Mouse (Mus musculus): Measurements from ENCODE around the gene Zkscan14. TPM values are rescaled to one million over a fixed set of nuclear protein-coding genes. Genes with fewer than 3 reads are reported as not detected.

Zkscan14 gene
- polyA plus RNA-seq, 1 experiment from 2014 or later: 8.5 TPM

Other genes starting within 250 kb of the Zkscan14 start
- 12.1 and 16.7 TPM in 2 replicates for gene Smurf1, start 236.0 kb downstream of the Zkscan14 start, polyA plus RNA-seq (2014; fragmentation: Nextera tagmentation; extraction: Ambion mirVana)
- not detected in 2 replicates for gene Gm4871, start 169.1 kb downstream of the Zkscan14 start, polyA plus RNA-seq (2014; fragmentation: Nextera tagmentation; extraction: Ambion mirVana)
- not detected in 2 replicates for gene 1700018F24Rik, start 158.9 kb downstream of the Zkscan14 start, polyA plus RNA-seq (2014; fragmentation: Nextera tagmentation; extraction: Ambion mirVana)
- 157 and 161 TPM in 2 replicates for gene Arpc1a, start 118.0 kb downstream of the Zkscan14 start, polyA plus RNA-seq (2014; fragmentation: Nextera tagmentation; extraction: Ambion mirVana)
- gene Kpna7, start 117.8 kb downstream of the Zkscan14 start, polyA plus RNA-seq (2014; fragmentation: Nextera tagmentation; extraction: Ambion mirVana): not detected in 2 replicates
- 55.5 and 65.0 TPM in 2 replicates for gene Arpc1b, start 87.7 kb downstream of the Zkscan14 start, polyA plus RNA-seq (2014; fragmentation: Nextera tagmentation; extraction: Ambion mirVana)
- 113 and 121 TPM in 2 replicates for gene Pdap1, start 61.6 kb downstream of the Zkscan14 start, polyA plus RNA-seq (2014; fragmentation: Nextera tagmentation; extraction: Ambion mirVana)
- 281 and 299 TPM in 2 replicates for gene Bud31, start 61.5 kb downstream of the Zkscan14 start, polyA plus RNA-seq (2014; fragmentation: Nextera tagmentation; extraction: Ambion mirVana)
- 13.3 and 14.8 TPM in 2 replicates for gene Ptcd1, start 34.8 kb downstream of the Zkscan14 start, polyA plus RNA-seq (2014; fragmentation: Nextera tagmentation; extraction: Ambion mirVana)
- 31.8 and 32.1 TPM in 2 replicates for gene Cpsf4, start 34.7 kb downstream of the Zkscan14 start, polyA plus RNA-seq (2014; fragmentation: Nextera tagmentation; extraction: Ambion mirVana)
- 493 and 500 TPM in 2 replicates for gene Atp5j2, start 9.8 kb downstream of the Zkscan14 start, polyA plus RNA-seq (2014; fragmentation: Nextera tagmentation; extraction: Ambion mirVana)
- 20.4 and 21.0 TPM in 2 replicates for gene Zkscan5, start 2.7 kb upstream of the Zkscan14 start, polyA plus RNA-seq (2014; fragmentation: Nextera tagmentation; extraction: Ambion mirVana)
- 41.5 and 45.0 TPM in 2 replicates for gene Zfp655, start 29.8 kb upstream of the Zkscan14 start, polyA plus RNA-seq (2014; fragmentation: Nextera tagmentation; extraction: Ambion mirVana)
- 0.42 and 0.70 TPM in 2 replicates for gene Zscan25, start 78.6 kb upstream of the Zkscan14 start, polyA plus RNA-seq (2014; fragmentation: Nextera tagmentation; extraction: Ambion mirVana)
- not detected in 2 replicates for gene Cyp3a57, start 143.4 kb upstream of the Zkscan14 start, polyA plus RNA-seq (2014; fragmentation: Nextera tagmentation; extraction: Ambion mirVana)